ENCODE assay signal across 18 mouse cellular contexts in the genomic region with DNA sequence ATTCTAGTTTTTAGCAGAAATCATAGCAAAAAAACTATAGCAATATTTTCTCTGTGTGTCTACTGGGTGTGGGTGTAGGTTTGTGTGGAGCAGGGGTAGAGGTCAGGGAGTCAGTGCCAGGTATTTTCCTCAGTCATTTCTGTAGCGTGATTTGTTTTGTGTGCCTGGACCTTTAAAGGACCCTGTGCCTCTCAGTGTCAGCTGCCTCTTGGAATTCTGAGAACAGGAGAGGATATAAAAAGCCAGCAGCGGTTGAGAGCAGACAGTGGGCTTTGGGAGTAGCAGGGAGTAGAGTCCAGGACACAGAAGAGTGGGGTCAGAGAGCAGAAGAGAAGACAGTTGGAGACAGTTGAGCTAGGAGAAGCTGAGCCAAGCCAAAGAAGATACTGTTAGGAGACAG. TPM values are rescaled to one million over a fixed set of nuclear protein-coding genes. Genes with fewer than 3 reads are reported as not detected.
"Had no signal": no experiment of that assay in that cellular context is flagged by ENCODE, and none has a peak within 500 bp of the region (broad histone marks: within the 10 kb centered on the region; RNA-seq: fewer than 3 reads in every experiment).

No protein-coding gene starts in this region.

- H3K36me3 ChIP-seq: midbrain, embryonic 10.5 days; midbrain, embryonic 12.5 days; midbrain, embryonic 15.5 days; neural tube, embryonic 12.5 days; stomach, embryonic 15.5 days had no signal

- ATAC-seq: midbrain, embryonic 15.5 days had no signal

- H3K4me2 ChIP-seq: lung, embryonic 14.5 days; midbrain, embryonic 12.5 days; midbrain, embryonic 15.5 days; neural tube, embryonic 12.5 days; stomach, embryonic 15.5 days had no signal

- DNase-seq: lung, adult 18-20 months; lung, embryonic 14.5 days; lung, postnatal 10 days; lung, postnatal 4 days; right cerebral cortex, postnatal 14 days; thymus, postnatal 14 days; thymus, postnatal 36 days had no signal

- H3K4me1 ChIP-seq: stomach, embryonic 15.5 days had no signal

- H3K27ac ChIP-seq: midbrain, embryonic 10.5 days; midbrain, embryonic 12.5 days; midbrain, embryonic 15.5 days; neural tube, embryonic 12.5 days; stomach, embryonic 15.5 days; stomach, postnatal 0 days had no signal

- H3K9ac ChIP-seq: lung, embryonic 14.5 days; midbrain, embryonic 12.5 days; midbrain, embryonic 15.5 days; neural tube, embryonic 12.5 days; stomach, embryonic 15.5 days had no signal

- H3K9me3 ChIP-seq: midbrain, embryonic 10.5 days; midbrain, embryonic 12.5 days; midbrain, embryonic 15.5 days; neural tube, embryonic 12.5 days; stomach, embryonic 15.5 days had no signal

- H3K27me3 ChIP-seq: midbrain, embryonic 12.5 days; midbrain, embryonic 15.5 days; neural tube, embryonic 12.5 days; stomach, embryonic 15.5 days had no signal

- H3K4me3 ChIP-seq: midbrain, embryonic 10.5 days; midbrain, embryonic 12.5 days; midbrain, embryonic 15.5 days; neural tube, embryonic 12.5 days; stomach, embryonic 15.5 days had no signal

RNA-seq across cellular contexts. Expression of gene Ttc39d, which starts 12.9 kb away (rescaled TPM):
- total RNA-seq: megakaryocyte-erythroid progenitor cell, adult 5-6 weeks; monocyte, adult 5-6 weeks; neutrophil, adult 5-6 weeks had no signal
- polyA plus RNA-seq: liver, embryonic 16.5 days; lung, embryonic 14.5 days; neural tube, embryonic 12.5 days; spleen, adult 2 months had no signal
